Comparison of ENCODE assay signal across 21 mouse cellular contexts in the genomic region with DNA sequence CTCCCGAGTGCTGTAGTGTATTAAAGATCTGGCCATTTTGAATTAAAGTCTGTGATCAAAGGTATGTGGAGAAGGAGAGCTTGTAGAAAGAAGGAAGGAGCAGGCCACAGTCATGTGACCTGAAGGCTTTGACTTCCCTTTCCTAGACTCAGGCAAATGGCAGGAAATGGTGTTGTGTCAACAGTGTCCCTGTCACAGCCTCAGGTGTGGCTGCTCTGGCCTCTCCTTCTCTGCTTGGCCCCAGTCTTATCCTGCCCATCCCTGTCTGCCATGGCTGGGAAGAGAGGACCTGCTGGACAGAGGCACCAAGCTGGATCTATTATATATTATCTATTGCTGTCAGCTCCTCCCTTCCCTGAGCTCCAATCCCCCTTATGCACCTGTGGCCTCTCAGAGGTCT. TPM values are rescaled to one million over a fixed set of nuclear protein-coding genes. Genes with fewer than 3 reads are reported as not detected.
A peak's percentile ranks its signal among the peaks of the same experiment; 100 is the strongest.
DNase-seq lines count a peak whose midpoint lies in the region; ATAC-seq and TF ChIP-seq lines count a peak whose summit lies in the region.
"Had no signal": no experiment of that assay in that cellular context is flagged by ENCODE, and none has a peak within 500 bp of the region (broad histone marks: within the 10 kb centered on the region; RNA-seq: fewer than 3 reads in every experiment).

No protein-coding gene starts in this region.

- no peak overlapping the region for H3K9ac ChIP-seq in lung, postnatal 0 days (replicated peaks; ENCODE audit: low read depth)
- no peak overlapping the region for H3K9ac ChIP-seq in stomach, embryonic 15.5 days
- no peak overlapping the region for H3K9ac ChIP-seq in heart, adult 2 months (ENCODE audit: low read depth, low read length)
- H3K9ac ChIP-seq: embryonic facial prominence, embryonic 12.5 days; forebrain, postnatal 0 days; hindbrain, embryonic 15.5 days; liver, embryonic 13.5 days had no signal

- DNase-seq in lung, postnatal 0 days (ENCODE audit: low spot score) = peak; percentile 57
- no peak for DNase-seq in lung, adult 18-20 months
- DNase-seq in ovary, adult 18-20 months (ENCODE audit: low spot score) = no peak
- no peak for DNase-seq in heart, adult 2 months
- DNase-seq in left cerebral cortex, postnatal 36 days (ENCODE audit: low spot score in 2 of 2) = no peak
- DNase-seq: forebrain, postnatal 0 days; heart, postnatal 10 days; liver, embryonic 13.5 days; lung, postnatal 10 days; midbrain, embryonic 14.5 days; right cerebral cortex, adult 18-20 months had no signal

- peaks cover 14% of the 10 kb centered on the region for H3K79me2 ChIP-seq in macrophage (ENCODE audit: inconsistent target)
- no peaks in the 10 kb centered on the region for H3K79me2 ChIP-seq in heart, adult 2 months (replicated peaks; ENCODE audit: control insufficient read depth, insufficient read depth, low read length)

- H3K4me1 ChIP-seq in lung, postnatal 0 days (ENCODE audit: insufficient read depth, low read depth, low read length) = peaks cover 28% of the 10 kb centered on the region; the same call in 1 of the 2 replicates
- H3K4me1 ChIP-seq in bone marrow, adult 2 months (ENCODE audit: control insufficient read depth, insufficient read depth, low read length) = peaks cover 9% of the 10 kb centered on the region
- peaks cover 18% of the 10 kb centered on the region for H3K4me1 ChIP-seq in stomach, embryonic 15.5 days
- peaks cover 11% of the 10 kb centered on the region for H3K4me1 ChIP-seq in heart, adult 2 months (ENCODE audit: control insufficient read depth, insufficient read depth, low read length)

- 53% methylated on average over 1 of the region's 1 CpGs for WGBS in lung, postnatal 0 days
- WGBS in bone marrow, adult 2 months = 6% methylated on average over 1 of the region's 1 CpGs
- WGBS in macrophage (ENCODE audit: missing documents) = 27% methylated on average over 1 of the region's 1 CpGs
- 65% methylated on average over 1 of the region's 1 CpGs for WGBS in stomach, embryonic 15.5 days
- WGBS in heart, adult 2 months = 79% methylated on average over 1 of the region's 1 CpGs

- H3K9me3 ChIP-seq in lung, postnatal 0 days (ENCODE audit: low read length) = no peaks in the 10 kb centered on the region
- H3K9me3 ChIP-seq in stomach, embryonic 15.5 days = no peaks in the 10 kb centered on the region
- H3K9me3 ChIP-seq: embryonic facial prominence, embryonic 12.5 days; heart, embryonic 10.5 days; hindbrain, embryonic 15.5 days; liver, embryonic 13.5 days had no signal

- no peak for ATAC-seq in lung, postnatal 0 days
- ATAC-seq in stomach, embryonic 15.5 days (ENCODE audit: insufficient read depth, low FRiP score, low read depth) = no peak
- ATAC-seq: forebrain, postnatal 0 days had no signal

- intact Hi-C loops in heart, adult 2 months (cut with DNase I) = no loop called here
- intact Hi-C loops in left cerebral cortex, postnatal 36 days (cut with DNase I) = no loop called here

- H3K36me3 ChIP-seq in lung, postnatal 0 days (ENCODE audit: insufficient read depth, low read length) = no peaks in the 10 kb centered on the region; the same call in 1 of the 2 replicates
- H3K36me3 ChIP-seq in macrophage (ENCODE audit: inconsistent target) = no peaks in the 10 kb centered on the region
- no peaks in the 10 kb centered on the region for H3K36me3 ChIP-seq in stomach, embryonic 15.5 days
- H3K36me3 ChIP-seq in heart, adult 2 months (ENCODE audit: control insufficient read depth, insufficient read depth, low read length) = no peaks in the 10 kb centered on the region
- H3K36me3 ChIP-seq: embryonic facial prominence, embryonic 12.5 days; heart, embryonic 10.5 days; hindbrain, embryonic 15.5 days; liver, embryonic 13.5 days had no signal

- no peaks in the 10 kb centered on the region for H3K27me3 ChIP-seq in lung, postnatal 0 days (replicated peaks; ENCODE audit: insufficient read depth, low read length)
- H3K27me3 ChIP-seq in stomach, embryonic 15.5 days (replicated peaks) = no peaks in the 10 kb centered on the region
- H3K27me3 ChIP-seq in heart, adult 2 months (ENCODE audit: control insufficient read depth, insufficient read depth, low read length) = no peaks in the 10 kb centered on the region
- H3K27me3 ChIP-seq: embryonic facial prominence, embryonic 12.5 days; liver, embryonic 13.5 days had no signal

- H3K4me2 ChIP-seq in lung, postnatal 0 days (replicated peaks; ENCODE audit: low read depth, low read length) = no peak overlapping the region
- no peak overlapping the region for H3K4me2 ChIP-seq in stomach, embryonic 15.5 days
- H3K4me2 ChIP-seq: embryonic facial prominence, embryonic 12.5 days; hindbrain, embryonic 15.5 days; liver, embryonic 13.5 days had no signal

- H3K27ac ChIP-seq in lung, postnatal 0 days (ENCODE audit: low read length) = no peak overlapping the region; the same call in 1 of the 2 replicates
- H3K27ac ChIP-seq in bone marrow, adult 2 months (ENCODE audit: control insufficient read depth, insufficient read depth, low read depth, low read length, poor library complexity) = peak overlapping the region; percentile 47
- H3K27ac ChIP-seq in macrophage = peak overlapping the region; percentile 38
- peak overlapping the region; percentile 55; the same call in 1 of the 2 replicates for H3K27ac ChIP-seq in stomach, embryonic 15.5 days
- H3K27ac ChIP-seq in heart, adult 2 months = no peak overlapping the region
- H3K27ac ChIP-seq: embryonic facial prominence, embryonic 12.5 days; heart, embryonic 10.5 days; hindbrain, embryonic 15.5 days; liver, embryonic 13.5 days had no signal

- no peak for TF ChIP-seq POLR2A in bone marrow, adult 2 months (IDR thresholded peaks at IDR 0.05; ENCODE audit: borderline replicate concordance, control insufficient read depth, low read depth, low read length)
- no peak for TF ChIP-seq POLR2A in heart, adult 2 months (IDR thresholded peaks at IDR 0.05; ENCODE audit: insufficient read depth, low read depth, low read length)

- TF ChIP-seq EP300 in lung, postnatal 0 days (IDR thresholded peaks at IDR 0.05) = no peak
- TF ChIP-seq EP300 in heart, adult 2 months (IDR thresholded peaks at IDR 0.05; ENCODE audit: insufficient read depth, low read depth, low read length) = no peak

- no peak for TF ChIP-seq CTCF in lung, postnatal 0 days (IDR thresholded peaks at IDR 0.05)
- TF ChIP-seq CTCF in bone marrow, adult 2 months (IDR thresholded peaks at IDR 0.05; ENCODE audit: control insufficient read depth, insufficient read depth, low read length) = no peak
- TF ChIP-seq CTCF in heart, adult 2 months (IDR thresholded peaks at IDR 0.05) = no peak

- no peak overlapping the region for H3K4me3 ChIP-seq in lung, postnatal 0 days (ENCODE audit: low read depth, low read length)
- no peak overlapping the region for H3K4me3 ChIP-seq in bone marrow, adult 2 months (replicated peaks; ENCODE audit: control insufficient read depth, low read depth, low read length)
- H3K4me3 ChIP-seq in macrophage (ENCODE audit: inconsistent target) = no peak overlapping the region
- no peak overlapping the region for H3K4me3 ChIP-seq in stomach, embryonic 15.5 days (replicated peaks)
- H3K4me3 ChIP-seq in heart, adult 2 months = no peak overlapping the region
- H3K4me3 ChIP-seq: embryonic facial prominence, embryonic 12.5 days; heart, embryonic 10.5 days; hindbrain, embryonic 15.5 days; liver, embryonic 13.5 days had no signal

RNA-seq across cellular contexts. Expression of a gene that starts 3.5 kb away (rescaled TPM):
- polyA plus RNA-seq in lung, postnatal 0 days (2015; fragmentation: Nextera tagmentation; extraction: Ambion mirVana) = 107 and 108 TPM in 2 replicates
- polyA plus RNA-seq in bone marrow, adult 2 months (2011; ENCODE audit: insufficient read depth, insufficient read length, low replicate concordance, missing spikeins) = 18.4 and 63.5 TPM in 2 replicates
- total RNA-seq in macrophage (2018; cell fraction: chromatin; rRNA removed) = 10 to 100 TPM; 29.7 to 99.0 (median 73.5) TPM
- 100 to 1,000 TPM; 110 to 188 (median 152) TPM for total RNA-seq in macrophage (2018; cell fraction: cytosol; rRNA removed)
- total RNA-seq in macrophage (2018; cell fraction: nucleus; rRNA removed) = 100 to 1,000 TPM in 20 of 26 experiments, 10 to 100 TPM in 6; 88.2 to 190 (median 134) TPM
- 140 to 157 TPM (median 155 TPM) in 3 replicates for polyA plus RNA-seq in macrophage (2018)
- polyA plus RNA-seq in stomach, embryonic 15.5 days (2015; fragmentation: Nextera tagmentation; extraction: Ambion mirVana) = 67.6 and 69.5 TPM in 2 replicates
- 10 to 100 TPM; 50.8 to 62.8 TPM for total RNA-seq in heart, adult 2 months (2021)
- polyA plus RNA-seq in heart, adult 2 months (2012; rRNA removed) = 57.1 and 59.7 TPM in 2 replicates
- 10 to 100 TPM; 11.1 to 11.8 TPM for total RNA-seq in left cerebral cortex, postnatal 36 days (2021)

RNA-seq across cellular contexts. Expression of a gene that starts 25.2 kb away (rescaled TPM):
- 106 and 123 TPM in 2 replicates for polyA plus RNA-seq in lung, postnatal 0 days (2015; fragmentation: Nextera tagmentation; extraction: Ambion mirVana)
- 1.7 and 5.6 TPM in 2 replicates for polyA plus RNA-seq in bone marrow, adult 2 months (2011; ENCODE audit: insufficient read depth, insufficient read length, low replicate concordance, missing spikeins)
- total RNA-seq in macrophage (2018; cell fraction: chromatin; rRNA removed) = 1 to 10 TPM in 25 of 26 experiments, under 1 TPM in 1; 0.74 to 8.4 (median 3.2) TPM
- 1 to 10 TPM in 25 of 26 experiments, under 1 TPM in 1; 0.86 to 2.6 (median 1.5) TPM for total RNA-seq in macrophage (2018; cell fraction: cytosol; rRNA removed)
- total RNA-seq in macrophage (2018; cell fraction: nucleus; rRNA removed) = 1 to 10 TPM in 25 of 26 experiments, under 1 TPM in 1; 0.58 to 6.0 (median 2.6) TPM
- polyA plus RNA-seq in macrophage (2018) = 0.93 to 1.8 TPM (median 1.3 TPM) in 3 replicates
- polyA plus RNA-seq in stomach, embryonic 15.5 days (2015; fragmentation: Nextera tagmentation; extraction: Ambion mirVana) = 3.1 and 3.8 TPM in 2 replicates
- under 1 TPM; 0.37 to 0.75 TPM for total RNA-seq in heart, adult 2 months (2021)
- polyA plus RNA-seq in heart, adult 2 months (2012; rRNA removed) = 0.76 and 3.1 TPM in 2 replicates
- total RNA-seq in left cerebral cortex, postnatal 36 days (2021) = 1 to 10 TPM; 2.4 to 2.9 TPM

RNA-seq across cellular contexts. Expression of a gene that starts 31.9 kb away (rescaled TPM):
- 96.7 and 100 TPM in 2 replicates for polyA plus RNA-seq in lung, postnatal 0 days (2015; fragmentation: Nextera tagmentation; extraction: Ambion mirVana)
- polyA plus RNA-seq in bone marrow, adult 2 months (2011; ENCODE audit: insufficient read depth, insufficient read length, low replicate concordance, missing spikeins) = 12.4 and 23.2 TPM in 2 replicates
- total RNA-seq in macrophage (2018; cell fraction: chromatin; rRNA removed) = 10 to 100 TPM in 25 of 26 experiments, 1 to 10 TPM in 1; 9.9 to 76.7 (median 35.1) TPM
- 10 to 100 TPM; 42.1 to 80.0 (median 63.8) TPM for total RNA-seq in macrophage (2018; cell fraction: cytosol; rRNA removed)
- 10 to 100 TPM; 27.8 to 92.3 (median 45.0) TPM for total RNA-seq in macrophage (2018; cell fraction: nucleus; rRNA removed)
- polyA plus RNA-seq in macrophage (2018) = 54.9 to 70.4 TPM (median 60.9 TPM) in 3 replicates
- polyA plus RNA-seq in stomach, embryonic 15.5 days (2015; fragmentation: Nextera tagmentation; extraction: Ambion mirVana) = 62.7 and 64.5 TPM in 2 replicates
- 10 to 100 TPM; 28.2 to 28.8 TPM for total RNA-seq in heart, adult 2 months (2021)
- polyA plus RNA-seq in heart, adult 2 months (2012; rRNA removed) = 34.8 and 36.5 TPM in 2 replicates
- total RNA-seq in left cerebral cortex, postnatal 36 days (2021) = 1 to 10 TPM; 7.4 to 8.4 TPM

RNA-seq across cellular contexts. Expression of a gene that starts 35.0 kb away (rescaled TPM):
- 0.50 and 0.82 TPM in 2 replicates for polyA plus RNA-seq in lung, postnatal 0 days (2015; fragmentation: Nextera tagmentation; extraction: Ambion mirVana)
- 0.45 TPM in 1 of 2 replicates, not detected in the other for polyA plus RNA-seq in bone marrow, adult 2 months (2011; ENCODE audit: insufficient read depth, insufficient read length, low replicate concordance, missing spikeins)
- total RNA-seq in macrophage (2018; cell fraction: chromatin; rRNA removed) = under 1 TPM in 1 of 26 experiments, not detected in 25; 0.33 TPM
- total RNA-seq in macrophage (2018; cell fraction: cytosol; rRNA removed) = not detected
- total RNA-seq in macrophage (2018; cell fraction: nucleus; rRNA removed) = not detected
- not detected in 3 replicates for polyA plus RNA-seq in macrophage (2018)
- 3.1 and 3.9 TPM in 2 replicates for polyA plus RNA-seq in stomach, embryonic 15.5 days (2015; fragmentation: Nextera tagmentation; extraction: Ambion mirVana)
- total RNA-seq in heart, adult 2 months (2021) = under 1 TPM in 1 of 2 experiments, not detected in 1; 0.08 TPM
- 0.06 and 0.14 TPM in 2 replicates for polyA plus RNA-seq in heart, adult 2 months (2012; rRNA removed)
- total RNA-seq in left cerebral cortex, postnatal 36 days (2021) = under 1 TPM; 0.11 to 0.30 TPM
- total RNA-seq: gastrocnemius, adult 8-10 months; heart, postnatal 10 days had no signal

RNA-seq across cellular contexts. Expression of a gene that starts 59.8 kb away (rescaled TPM):
- not detected in 2 replicates for polyA plus RNA-seq in lung, postnatal 0 days (2015; fragmentation: Nextera tagmentation; extraction: Ambion mirVana)
- not detected in 2 replicates for polyA plus RNA-seq in bone marrow, adult 2 months (2011; ENCODE audit: insufficient read depth, insufficient read length, low replicate concordance, missing spikeins)
- total RNA-seq in macrophage (2018; cell fraction: chromatin; rRNA removed) = not detected
- not detected for total RNA-seq in macrophage (2018; cell fraction: cytosol; rRNA removed)
- total RNA-seq in macrophage (2018; cell fraction: nucleus; rRNA removed) = not detected
- polyA plus RNA-seq in macrophage (2018) = not detected in 3 replicates
- 0.12 TPM in 2 replicates for polyA plus RNA-seq in stomach, embryonic 15.5 days (2015; fragmentation: Nextera tagmentation; extraction: Ambion mirVana)
- not detected for total RNA-seq in heart, adult 2 months (2021)
- polyA plus RNA-seq in heart, adult 2 months (2012; rRNA removed) = 0.82 and 0.92 TPM in 2 replicates
- total RNA-seq in left cerebral cortex, postnatal 36 days (2021) = not detected
- total RNA-seq: adrenal gland, adult 18-20 months; forebrain, postnatal 0 days; gastrocnemius, adult 8-10 months; heart, postnatal 10 days; layer of hippocampus, postnatal 10 days; left cerebral cortex, postnatal 25 days had no signal
- polyA plus RNA-seq: forebrain, postnatal 0 days; hindbrain, embryonic 15.5 days; liver, embryonic 13.5 days; midbrain, embryonic 14.5 days had no signal

Comparison
In these comparisons a context has a peak if more than half of its experiments do, and no peak if none do; other contexts are left out.
1. H3K27ac ChIP-seq: peak in bone marrow, adult 2 months (single experiment), macrophage (single experiment) and stomach, embryonic 15.5 days (single experiment); none in lung, postnatal 0 days (single experiment) and heart, adult 2 months (single experiment).
2. RNA of a gene that starts 25.2 kb away (polyA plus RNA-seq): 106 to 123 TPM in lung, postnatal 0 days; 1.7 to 5.6 TPM in bone marrow, adult 2 months, 3.1 to 3.8 TPM in stomach, embryonic 15.5 days, 0.76 to 3.1 TPM in heart, adult 2 months and 0.93 to 1.8 TPM in macrophage; every median in the first group is over 10 times any median in the second.